Mouse (Mus musculus) liver, embryonic 14 days (tissue): ENCODE measurements around the gene Tas2r140. TPM values are rescaled to one million over a fixed set of nuclear protein-coding genes. Genes with fewer than 3 reads are reported as not detected.

Experiments used
- polyA plus RNA-seq: library from polyadenylated mRNA; depleted of rRNA; stranded (reverse); fragments of >200 nt; gene quantifications from 2 replicates; pipeline ENCODE4 v1.2.3, GENCODE M21; 2012; rRNA removed

Gene Tas2r140
- polyA plus RNA-seq, result not detected in 2 replicates

GRCm38 (mm10) chr6:133055716-133056115, at the start of gene Tas2r140:
Tas2r140 (minus strand) TSS chr6:133055816.

GRCm38 (mm10) chr6:133104609-133104921, 48.9 kb upstream of the Tas2r140 start, which contains the start of gene Smim10l1:
Smim10l1 (plus strand) TSS chr6:133104909.

GRCm38 (mm10) chr6:133037001-133037400, 18.6 kb downstream of the Tas2r140 start, which contains the start of gene Tas2r103:
Tas2r103 (minus strand) TSS chr6:133037101.

Other genes starting within 250 kb of the Tas2r140 start
- not detected in 2 replicates for gene Tas2r123, start 208.7 kb downstream of the Tas2r140 start, polyA plus RNA-seq
- gene Tas2r116, start 200.4 kb downstream of the Tas2r140 start, polyA plus RNA-seq, result not detected in 2 replicates
- not detected in 2 replicates for gene Tas2r110, start 187.8 kb downstream of the Tas2r140 start, polyA plus RNA-seq
- gene Tas2r113, start 162.8 kb downstream of the Tas2r140 start, polyA plus RNA-seq, result not detected in 2 replicates
- gene Tas2r125, start 146.2 kb downstream of the Tas2r140 start, polyA plus RNA-seq, result not detected in 2 replicates
- not detected in 2 replicates for gene Tas2r129, start 104.7 kb downstream of the Tas2r140 start, polyA plus RNA-seq
- gene Tas2r131, start 97.9 kb downstream of the Tas2r140 start, polyA plus RNA-seq, result not detected in 2 replicates
- not detected in 2 replicates for gene Tas2r109, start 74.9 kb downstream of the Tas2r140 start, polyA plus RNA-seq
- not detected in 2 replicates for gene Tas2r103, start 18.7 kb downstream of the Tas2r140 start, polyA plus RNA-seq
- gene Smim10l1, start 49.1 kb upstream of the Tas2r140 start, polyA plus RNA-seq, result 7.7 and 9.3 TPM in 2 replicates
- gene 5530400C23Rik, start 236.4 kb upstream of the Tas2r140 start, polyA plus RNA-seq, result not detected in 2 replicates